Mouse (Mus musculus) adrenal gland, postnatal 10 days (tissue): ENCODE measurements around the gene Cldn5. TPM values are rescaled to one million over a fixed set of nuclear protein-coding genes. Genes with fewer than 3 reads are reported as not detected.

Experiments used
- DNase-seq: peaks from one replicate; pipeline ENCODE4 v3.0.0; 2021; ENCODE audit warnings: mixed read lengths
- long read RNA-seq, 2 experiments: library from polyadenylated mRNA; stranded (forward); transcript quantifications; one replicate each; pipeline ENCODE4 v2.0.0; 2021
- total RNA-seq, 2 experiments: library from RNA; stranded (reverse); gene quantifications; 2 replicates each; pipeline ENCODE4 v1.2.3; 2021

Cldn5 gene
- total RNA-seq: 100 to 1,000 TPM in 1 of 2 experiments, 10 to 100 TPM in 1; 98.7 to 118 TPM
- long read RNA-seq, experiment 1, transcript Cldn5-201 (1 exons, 1,416 nt): major isoform, 760 of 761 reads
- long read RNA-seq, experiment 1, partial matches to known transcripts: 0 of 761 reads
- long read RNA-seq, experiment 1, other reads (novel, unspliced or antisense): 1 of 761 reads
- long read RNA-seq, experiment 2, transcript Cldn5-201 (1 exons, 1,416 nt): major isoform, 321 of 325 reads
- long read RNA-seq, experiment 2, partial matches to known transcripts: 0 of 325 reads
- long read RNA-seq, experiment 2, other reads (novel, unspliced or antisense): 4 of 325 reads

DNA sequence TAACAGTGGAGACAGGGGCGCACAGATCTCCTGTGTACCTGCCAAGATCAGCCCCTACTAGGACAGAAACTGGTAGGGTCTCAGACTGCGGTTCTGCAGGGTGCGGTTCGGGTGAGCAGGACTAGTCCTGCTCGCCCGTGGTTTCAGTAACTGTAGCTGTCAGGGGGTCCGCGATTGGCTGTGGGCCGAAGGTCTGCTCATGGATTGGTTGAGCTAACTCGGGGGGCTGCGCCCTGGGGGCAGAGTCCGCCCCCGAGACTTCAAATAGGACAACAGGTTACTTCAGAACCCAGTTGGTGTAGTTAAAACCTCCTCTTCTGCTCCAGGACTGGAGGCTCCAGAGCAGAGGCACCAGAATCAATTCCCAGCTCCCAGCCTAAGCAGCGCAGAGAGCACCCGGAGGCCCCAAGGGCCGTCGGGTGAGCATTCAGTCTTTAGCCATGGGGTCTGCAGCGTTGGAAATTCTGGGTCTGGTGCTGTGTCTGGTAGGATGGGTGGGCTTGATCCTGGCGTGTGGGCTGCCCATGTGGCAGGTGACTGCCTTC is at the start of gene Cldn5:
Cldn5 (plus strand) TSS at position 292 of the 545 bp plus-strand sequence.
- peak; percentile 58 for DNase-seq

DNA sequence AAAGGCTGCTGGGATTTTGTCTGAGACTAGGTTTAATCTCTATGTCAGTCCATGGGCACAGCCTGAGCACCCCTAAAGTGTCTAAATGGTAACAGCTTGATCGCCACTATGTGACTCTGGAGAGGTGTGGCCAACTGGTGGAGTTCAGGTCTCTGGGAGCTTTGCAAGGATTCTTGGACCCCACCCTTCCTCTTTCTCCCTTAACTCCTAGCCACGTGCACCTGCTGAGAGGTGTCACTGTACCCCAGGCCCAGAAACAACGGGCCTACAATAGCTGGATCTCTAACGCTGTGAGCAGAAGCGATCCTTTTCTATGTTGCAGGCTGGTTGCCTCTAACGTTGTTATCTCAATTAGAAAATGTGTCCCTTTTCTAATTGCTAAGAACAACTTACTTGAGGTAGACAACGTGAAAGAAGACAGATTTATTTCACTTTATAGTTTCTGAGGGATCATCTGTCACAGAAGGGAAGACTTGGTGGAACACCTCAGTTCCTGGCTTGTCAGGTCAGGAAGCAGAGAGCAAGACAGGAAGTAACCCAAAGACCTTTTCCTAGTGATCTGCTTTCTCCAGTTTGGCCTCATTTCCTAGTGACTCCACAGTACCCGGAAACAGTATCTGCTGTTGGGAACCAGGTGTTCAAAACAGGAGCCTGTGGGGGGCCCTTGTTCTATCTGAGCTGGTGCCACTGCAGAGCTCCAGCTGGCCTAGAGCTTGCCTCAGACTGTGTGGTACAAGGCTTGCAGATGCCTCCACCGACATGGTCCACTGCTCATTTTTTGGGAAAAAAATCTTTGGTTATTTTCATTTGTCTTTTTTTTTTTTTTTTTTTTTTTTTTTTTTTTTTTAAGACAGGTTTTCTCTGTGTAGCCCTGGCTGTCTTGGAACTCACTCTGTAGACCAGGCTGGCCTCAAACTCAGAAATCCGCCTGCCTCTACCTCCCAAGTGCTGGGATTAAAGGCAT is 48.8 kb upstream of the Cldn5 start:
- no peak for DNase-seq

DNA sequence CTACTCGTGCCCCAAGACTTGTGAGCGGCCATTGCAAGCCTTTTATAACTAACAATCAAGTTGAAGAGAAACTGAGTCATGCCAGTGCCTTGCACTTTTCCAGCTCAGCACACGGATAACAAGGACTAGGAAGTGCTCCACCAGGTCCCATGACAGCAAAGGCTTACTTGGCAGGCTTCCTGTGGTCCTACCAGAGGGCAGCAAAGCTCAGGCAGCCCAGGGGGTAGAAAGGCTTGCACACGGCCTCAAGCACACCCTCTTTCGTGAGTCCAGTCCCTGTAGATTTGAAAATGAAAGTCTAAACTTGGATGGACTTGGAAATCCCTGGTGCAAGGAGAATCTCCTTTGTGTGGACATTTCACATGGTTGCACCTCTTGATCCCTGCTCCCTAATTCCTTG is 47.5 kb upstream of the Cldn5 start:
- no peak for DNase-seq

DNA sequence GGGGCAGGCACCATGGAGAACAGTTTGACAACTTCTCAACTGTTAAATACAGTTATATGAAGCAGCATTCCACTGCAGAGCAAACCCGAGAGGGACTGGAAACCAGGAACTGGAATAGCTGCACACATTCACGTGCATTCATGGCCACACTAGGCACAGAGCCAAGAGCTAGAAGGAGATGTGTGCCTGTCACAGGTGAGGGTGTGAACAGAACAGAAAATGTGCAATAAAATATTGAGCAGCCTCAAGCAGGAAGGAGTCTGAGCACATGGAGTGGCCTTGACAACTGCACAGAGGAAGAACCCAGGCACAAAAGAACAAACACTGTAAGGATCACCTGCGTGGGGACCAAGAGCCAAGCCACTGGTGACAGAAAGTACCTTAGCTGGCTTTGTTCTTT is 46.0 kb upstream of the Cldn5 start:
- no peak for DNase-seq

DNA sequence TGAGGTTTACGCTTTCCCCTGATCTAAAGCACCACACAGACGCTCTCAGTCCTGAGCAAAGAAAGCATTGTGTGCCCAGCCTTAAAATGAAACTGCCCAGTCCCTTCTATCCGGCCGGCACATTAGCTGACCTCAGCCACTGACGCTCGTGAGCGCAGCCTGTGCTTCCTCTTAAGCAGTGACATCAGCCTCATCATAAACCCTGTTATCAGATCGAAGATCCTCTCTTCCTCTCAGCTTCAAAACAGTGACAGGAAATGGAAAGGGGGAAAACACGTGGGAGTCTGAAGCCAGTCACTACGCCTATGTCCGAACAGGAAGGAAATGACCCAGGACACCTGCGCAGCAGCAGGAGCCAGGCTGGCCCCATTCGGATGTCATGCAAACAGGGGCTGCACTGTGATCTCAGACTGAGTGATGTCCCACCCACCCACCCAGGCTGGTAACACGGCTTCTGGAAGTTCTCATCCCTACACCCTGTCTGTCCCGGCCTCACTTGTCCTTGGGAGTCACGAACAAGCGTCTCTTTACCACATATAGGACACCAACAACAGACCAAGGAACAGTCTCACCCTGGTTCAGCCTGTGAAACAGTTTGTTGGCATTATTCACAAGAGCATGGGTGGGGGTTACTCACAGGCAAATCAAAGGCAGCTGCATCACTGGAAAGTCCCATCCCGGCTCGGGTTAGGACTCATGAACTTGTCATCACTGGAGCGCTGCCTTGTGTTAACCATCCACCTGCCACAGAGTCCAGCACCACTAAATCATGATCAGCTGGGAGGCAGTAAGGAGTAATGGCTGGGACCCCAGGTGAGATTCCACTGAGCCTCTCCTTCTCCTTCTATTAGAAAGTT is 43.3 kb upstream of the Cldn5 start:
- peak; percentile 40 for DNase-seq

DNA sequence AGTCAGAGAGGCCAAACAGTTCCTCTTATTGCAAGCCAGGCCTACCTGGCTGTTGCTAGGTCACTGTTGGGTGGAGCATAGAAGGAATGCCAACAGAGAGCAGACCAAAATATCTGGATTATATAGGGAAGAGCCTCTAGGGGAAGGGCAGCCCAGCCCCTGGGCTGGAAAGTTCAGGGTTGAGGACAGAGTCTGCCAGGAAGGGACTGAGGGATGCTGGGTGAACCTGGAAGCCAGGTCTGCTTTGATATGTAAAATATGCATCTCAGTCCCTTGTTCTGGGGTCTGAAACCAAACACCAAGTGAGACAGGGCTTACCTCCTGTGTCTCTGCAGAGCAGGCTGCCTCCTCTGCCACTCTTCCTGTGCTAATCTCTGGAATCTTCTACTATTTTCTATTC is 38.3 kb upstream of the Cldn5 start:
- DNase-seq: no peak

- no peak for DNase-seq
Observed at GRCm38 (mm10) chr16:18746268-18747122, 30.2 kb upstream of the Cldn5 start.

- no peak for DNase-seq
Observed at GRCm38 (mm10) chr16:18751101-18751500, 25.5 kb upstream of the Cldn5 start.

- DNase-seq: no peak
Observed at GRCm38 (mm10) chr16:18751885-18752499, 24.7 kb upstream of the Cldn5 start.

GRCm38 (mm10) chr16:18761734-18762133 is 14.9 kb upstream of the Cldn5 start:
- DNase-seq: no peak

DNA sequence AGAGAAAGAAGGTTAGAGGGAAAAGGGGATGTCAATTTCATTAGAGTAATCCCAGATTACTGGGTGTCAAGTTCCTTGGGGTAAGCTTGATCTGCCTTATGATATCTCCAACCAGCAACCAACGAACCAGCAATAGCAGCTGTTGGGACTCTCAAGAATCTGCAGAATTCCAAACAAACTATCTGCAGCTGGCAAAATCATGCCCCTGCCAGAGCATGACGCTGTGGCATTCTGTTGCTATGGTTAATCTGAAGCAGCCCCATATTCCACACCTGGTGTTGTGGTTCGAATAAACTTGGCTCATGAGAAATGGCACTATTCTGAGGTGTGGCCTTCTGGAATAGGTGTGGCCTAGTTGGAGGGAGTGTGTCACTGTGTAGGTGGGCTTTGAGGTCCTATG is 13.7 kb upstream of the Cldn5 start:
- no peak for DNase-seq

GRCm38 (mm10) chr16:18766390-18766789 is 10.3 kb upstream of the Cldn5 start:
- DNase-seq: no peak

DNA sequence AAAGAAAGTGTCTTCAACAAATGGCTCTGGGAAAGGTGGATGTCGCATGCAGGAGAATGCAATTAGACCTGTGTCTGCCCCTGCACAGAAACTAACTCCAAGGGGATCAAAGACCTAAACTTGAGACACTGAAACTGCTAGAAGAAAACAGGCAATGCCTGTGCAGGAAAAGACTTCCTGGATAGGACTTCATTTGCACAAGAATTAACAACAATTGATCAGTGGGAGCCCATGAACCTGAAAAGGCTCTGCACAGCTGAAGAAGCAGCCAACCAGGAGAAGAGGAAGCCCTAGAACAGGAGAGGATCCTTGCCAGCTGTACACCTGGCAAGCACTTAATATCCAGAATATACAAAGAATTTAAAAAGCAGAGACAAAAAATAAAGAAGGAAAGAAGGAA is 7.1 kb upstream of the Cldn5 start:
- DNase-seq: no peak

DNA sequence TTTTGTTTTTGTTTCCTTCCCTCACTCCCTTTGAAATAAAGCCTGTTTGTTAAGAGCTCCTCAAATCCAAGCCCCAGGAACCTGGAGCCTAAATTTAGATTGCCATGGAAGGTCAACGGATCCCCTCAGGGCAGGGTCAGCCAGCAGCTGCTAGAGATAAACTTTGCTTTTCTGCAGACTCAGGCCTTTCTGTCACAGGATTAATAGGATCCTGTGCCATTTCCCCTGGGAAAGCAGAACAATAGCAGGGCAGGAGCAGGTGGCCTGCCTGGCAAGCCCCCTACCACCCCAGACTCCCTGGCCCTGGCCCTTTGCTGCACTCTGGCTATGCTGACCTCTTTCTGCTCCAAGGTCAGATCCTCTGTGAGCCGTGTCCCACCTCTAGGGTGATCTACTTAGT is 2.7 kb upstream of the Cldn5 start:
- DNase-seq: no peak

GRCm38 (mm10) chr16:18775621-18776555 is 759 bp upstream of the Cldn5 start:
- peak; percentile 49 for DNase-seq

GRCm38 (mm10) chr16:18777101-18778080 is 744 bp downstream of the Cldn5 start:
- peak; percentile 49 for DNase-seq

- DNase-seq: no peak
Observed at GRCm38 (mm10) chr16:18778461-18778860, 1.8 kb downstream of the Cldn5 start.

GRCm38 (mm10) chr16:18781810-18782209 is 5.2 kb downstream of the Cldn5 start:
- no peak for DNase-seq
